10 mouse cellular contexts compared by ENCODE assay signal in genomic region chr12:9054012-9054411, GRCm38 (mm10).
"Had no signal": no experiment of that assay in that cellular context is flagged by ENCODE, and none has a peak within 500 bp of the region (broad histone marks: within the 10 kb centered on the region; RNA-seq: fewer than 3 reads in every experiment).

No protein-coding gene starts in this region.

- H3K4me1 ChIP-seq: midbrain, embryonic 13.5 days; neural tube, embryonic 12.5 days had no signal

- H3K4me3 ChIP-seq: limb, embryonic 13.5 days; midbrain, embryonic 13.5 days; neural tube, embryonic 12.5 days had no signal

- DNase-seq: kidney, adult 8-10 months; kidney, postnatal 4 days; lung, adult 18-20 months; thymus, postnatal 25 days had no signal

- H3K27ac ChIP-seq: kidney, postnatal 0 days; limb, embryonic 13.5 days; liver, embryonic 14.5 days; midbrain, embryonic 13.5 days; neural tube, embryonic 12.5 days; stomach, postnatal 0 days had no signal
